Mouse (Mus musculus) megakaryocyte, embryonic 14.5 days (primary cell): ENCODE results near the gene Scfd2.

ENCODE experiments used
- FLI1 ChIP-seq: IDR thresholded peaks from 2 replicates; pipeline ENCODE4 v1.6.1; 2012; ENCODE audit warnings: low read length, inconsistent platforms, mixed read lengths
- GATA1 ChIP-seq: IDR thresholded peaks from 3 replicates; pipeline ENCODE4 v1.6.1; 2012; ENCODE audit warnings: mixed read lengths, low read length, inconsistent platforms, borderline replicate concordance

GRCm38 (mm10) chr5:74159906-74160305 is 371.7 kb downstream of the Scfd2 start:
- TF ChIP-seq GATA1, result no peak
- no peak for TF ChIP-seq FLI1
